Mouse (Mus musculus): ENCODE measurements at regions not wholly inside any gene's neighbourhood (a gene's known extent, or its start where the extent isn't known, plus 50 kb on each side); places are given as distances from the start of the nearest gene placed in this dataset.

DNA sequence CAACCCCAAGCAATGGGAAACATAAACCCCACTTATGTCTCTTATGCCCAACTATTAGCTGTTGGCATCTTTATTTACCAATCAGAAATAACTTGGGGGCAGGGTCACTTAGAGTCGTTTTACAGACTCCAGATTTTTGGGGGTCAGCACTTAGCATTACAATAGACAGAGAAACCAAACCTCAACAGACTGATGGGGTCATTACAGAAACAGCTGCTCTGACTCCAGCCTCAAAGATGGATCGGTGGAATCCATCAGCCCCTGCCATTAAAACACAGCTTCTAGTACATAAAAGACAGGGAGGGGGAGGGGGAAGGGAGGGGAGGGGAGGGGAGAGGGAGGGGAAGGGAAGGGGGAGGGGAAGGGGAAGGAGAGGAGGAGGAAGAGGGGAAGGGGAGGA is 69.9 kb upstream of the Gm47985 start:
- ATAC-seq (replicated peaks; ENCODE audit: low FRiP score, poor library complexity, severe bottlenecking) = no peak

DNA sequence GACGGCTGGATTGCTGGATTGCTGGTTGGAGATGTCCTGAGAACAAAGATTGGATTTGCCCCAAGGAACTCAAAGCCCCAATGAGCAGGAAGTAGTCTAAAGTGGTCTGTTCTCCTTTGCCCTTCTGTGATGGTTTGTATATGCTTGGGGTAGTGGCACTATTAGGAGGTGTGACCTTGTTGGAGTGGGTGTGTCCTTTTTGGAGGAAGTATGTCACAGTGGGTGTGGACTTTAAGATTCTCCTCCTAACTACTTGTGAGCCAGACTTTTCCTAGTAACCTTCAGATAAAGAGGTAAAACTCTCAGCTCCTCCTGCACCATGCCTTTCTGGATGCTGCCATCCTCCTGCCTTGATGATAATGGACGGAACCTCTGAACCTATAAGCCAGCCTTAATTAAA is 69.1 kb upstream of the Gm47985 start:
- ATAC-seq (replicated peaks; ENCODE audit: low FRiP score, poor library complexity, severe bottlenecking) = peak; percentile 93

DNA sequence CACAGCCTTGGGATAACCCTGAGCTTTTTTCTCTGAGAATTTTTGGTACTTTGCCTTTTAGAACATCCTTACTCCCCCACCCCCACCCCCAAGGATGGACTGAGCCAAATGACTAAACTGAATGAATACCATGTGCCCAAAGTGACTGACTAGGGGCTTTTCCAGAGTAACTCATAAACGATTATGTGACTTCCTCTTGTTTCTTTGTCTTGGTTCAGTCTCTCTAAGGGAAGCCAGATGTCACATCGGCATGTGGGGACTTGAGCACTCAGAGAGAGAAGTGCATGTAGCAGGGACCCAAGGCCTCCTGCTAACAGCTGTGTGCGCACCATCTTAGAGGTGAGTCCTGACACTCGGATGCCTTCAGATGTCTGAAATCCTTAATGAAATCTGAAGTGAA is 63.8 kb upstream of the Gm47985 start:
- ATAC-seq (replicated peaks; ENCODE audit: low FRiP score, poor library complexity, severe bottlenecking) = no peak

DNA sequence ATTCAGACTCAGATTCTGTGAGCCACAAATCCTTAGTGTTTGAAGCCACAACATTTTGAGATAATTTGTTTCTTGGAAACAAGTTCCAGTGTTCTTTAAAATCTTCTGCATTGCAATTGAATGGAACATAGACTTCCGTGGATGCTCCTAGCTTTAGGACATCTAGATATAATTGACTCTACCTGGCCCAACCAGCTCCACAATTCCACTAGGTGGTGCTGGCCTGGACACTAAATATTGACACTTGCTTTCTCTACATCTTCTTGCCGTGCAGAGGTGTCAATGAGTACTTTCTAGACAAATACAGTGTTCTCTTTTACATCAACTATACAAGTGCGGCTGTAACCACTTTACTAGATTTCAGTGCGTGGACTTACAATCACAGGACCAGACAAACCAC is 63.4 kb upstream of the Gm47985 start:
- ATAC-seq (replicated peaks; ENCODE audit: low FRiP score, poor library complexity, severe bottlenecking) = peak; percentile 56

DNA sequence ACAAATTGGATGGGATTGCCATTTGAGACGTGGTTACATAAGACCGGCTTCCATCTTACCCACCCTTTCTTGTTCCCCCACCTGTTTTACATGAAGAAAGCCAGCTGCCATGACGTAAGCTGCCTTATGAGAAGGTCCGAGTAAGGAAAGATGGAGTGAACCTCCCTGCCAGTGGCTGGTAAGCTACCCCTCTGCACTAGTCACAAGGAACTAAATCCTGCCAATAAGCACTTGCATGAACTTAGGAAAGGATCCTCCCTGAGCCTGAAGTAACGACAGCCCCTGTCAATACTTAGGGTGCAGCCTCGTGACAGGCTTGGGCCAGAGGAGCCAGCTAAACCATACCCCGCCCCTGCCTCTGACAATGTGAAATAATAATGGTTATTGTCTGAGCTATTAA is 62.8 kb upstream of the Gm47985 start:
- no peak for ATAC-seq (replicated peaks; ENCODE audit: low FRiP score, poor library complexity, severe bottlenecking)

DNA sequence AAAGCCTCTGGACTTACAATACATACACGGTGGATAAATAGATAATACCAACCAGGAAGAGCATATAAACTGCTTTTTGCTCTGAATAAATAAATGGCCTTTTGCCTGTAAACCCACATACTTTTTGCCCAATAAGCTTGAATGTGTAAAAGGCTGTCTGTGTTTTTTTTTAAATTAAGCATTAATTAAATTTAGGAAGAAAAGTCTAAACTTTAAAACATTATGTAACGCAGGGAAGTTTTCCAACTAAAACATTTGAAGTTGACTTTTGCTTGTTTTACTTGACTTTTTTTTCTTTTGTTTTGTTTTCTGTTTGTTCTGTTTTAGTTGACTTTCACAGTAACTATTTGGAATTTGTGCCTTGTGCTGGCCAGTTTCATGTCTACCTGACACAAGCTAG is 60.7 kb upstream of the Gm47985 start:
- ATAC-seq (replicated peaks; ENCODE audit: low FRiP score, poor library complexity, severe bottlenecking) = no peak

DNA sequence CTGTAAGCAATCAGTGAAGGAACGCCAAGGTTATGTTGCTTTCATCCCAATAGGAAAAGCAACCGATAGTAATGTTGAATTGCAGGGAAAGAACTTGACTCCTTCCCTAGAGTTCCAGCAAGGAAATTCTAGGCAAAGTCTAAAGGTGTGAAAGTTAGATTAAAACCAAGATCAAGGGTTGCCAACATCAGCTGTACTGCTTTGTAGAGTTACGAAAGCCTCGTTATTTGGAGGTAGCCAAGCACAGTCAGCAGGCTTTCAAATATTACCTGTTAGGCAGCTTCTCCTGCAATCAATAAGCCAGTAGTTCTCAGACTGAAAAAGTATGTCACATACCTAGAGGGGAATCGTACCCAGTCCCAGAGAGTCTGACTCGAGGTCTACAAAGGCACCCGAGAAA is 58.4 kb upstream of the Gm47985 start:
- ATAC-seq (replicated peaks; ENCODE audit: low FRiP score, poor library complexity, severe bottlenecking) = no peak

DNA sequence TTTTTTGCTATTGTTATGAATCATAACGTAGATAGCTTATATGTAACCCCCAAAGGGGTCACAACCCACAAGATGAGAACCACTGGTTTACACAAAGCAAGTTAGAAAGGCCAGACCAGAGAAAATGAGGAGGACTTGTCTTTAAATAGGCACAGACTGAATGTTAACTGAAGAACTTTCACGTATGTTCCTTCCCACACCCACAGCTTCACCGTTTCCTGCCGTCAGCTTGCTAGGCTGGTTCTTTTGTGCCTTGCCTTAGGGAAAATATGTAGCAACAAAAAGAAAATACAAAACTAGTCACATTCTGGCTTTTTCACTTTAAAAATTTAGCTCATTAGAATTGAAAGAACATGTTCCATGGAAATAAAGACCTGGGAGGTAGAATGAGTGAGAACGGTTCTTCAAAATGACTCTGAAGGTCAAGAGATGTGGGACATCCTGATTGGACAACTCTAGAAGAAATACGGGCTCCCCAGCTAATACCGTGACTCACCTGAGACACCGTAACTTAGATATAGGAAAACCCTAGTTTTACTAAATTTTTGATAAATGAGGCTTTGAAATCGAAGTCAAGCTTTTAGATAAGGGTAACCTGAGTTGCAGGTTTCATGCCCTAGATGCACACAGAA is 57.2 kb upstream of the Gm47985 start:
- ATAC-seq (replicated peaks; ENCODE audit: low FRiP score, poor library complexity, severe bottlenecking) = no peak

DNA sequence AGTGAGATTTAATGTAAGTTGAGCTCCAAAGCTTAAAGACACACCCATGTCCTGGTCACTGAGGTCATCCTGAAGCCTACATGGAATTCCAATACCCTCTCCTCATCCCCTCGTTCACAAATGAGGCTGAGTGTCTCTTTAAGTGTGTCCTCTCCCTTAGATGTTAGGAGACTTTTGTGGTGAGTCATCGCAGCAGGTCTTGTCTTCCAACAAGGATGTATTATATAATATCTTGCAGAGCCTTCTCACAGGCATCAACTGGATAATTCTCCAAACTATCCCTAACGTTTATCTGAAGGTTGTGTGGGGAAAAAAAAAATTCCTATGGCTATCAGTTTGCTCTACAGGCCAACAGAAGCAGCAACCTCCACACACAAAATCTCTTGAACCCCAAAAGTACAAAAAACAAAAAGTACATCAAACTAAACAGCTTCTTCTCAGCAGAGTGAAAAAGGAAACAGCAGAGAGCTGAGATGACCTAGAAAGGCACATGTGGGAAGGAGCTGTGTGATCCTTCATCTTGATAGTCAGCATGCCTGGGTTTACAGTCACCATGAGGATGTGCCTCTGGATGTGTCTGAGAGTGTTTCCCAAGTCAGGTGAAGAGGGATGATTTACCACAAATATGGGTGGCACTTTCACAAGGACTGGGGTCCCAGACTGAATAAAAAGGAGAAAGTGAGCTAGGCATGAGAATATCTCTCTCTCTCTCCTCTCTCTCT is 56.4 kb upstream of the Gm47985 start:
- ATAC-seq (replicated peaks; ENCODE audit: low FRiP score, poor library complexity, severe bottlenecking) = 0 out of 2 replicates have a peak, but pooled peaks have one; percentile 13

DNA sequence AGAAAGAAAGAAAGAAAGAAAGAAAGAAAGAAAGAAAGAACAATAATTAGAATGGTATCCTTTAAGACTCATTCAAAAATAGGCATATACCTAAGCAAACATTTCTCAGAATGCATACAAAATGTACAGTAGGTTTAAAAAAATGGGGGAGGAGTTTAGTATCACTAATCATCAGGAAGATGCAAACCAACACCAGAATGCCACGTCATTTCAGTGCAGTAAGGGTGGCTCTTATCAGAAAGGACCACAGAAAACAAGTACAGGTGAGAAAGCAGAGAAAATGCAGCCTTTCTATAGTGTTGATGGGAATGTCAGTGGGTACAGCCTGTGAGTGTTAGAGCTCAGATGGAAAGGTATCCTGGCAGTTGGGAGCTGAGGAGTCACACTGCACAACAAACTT is 55.6 kb upstream of the Gm47985 start:
- ATAC-seq (replicated peaks; ENCODE audit: low FRiP score, poor library complexity, severe bottlenecking) = peak; percentile 83

DNA sequence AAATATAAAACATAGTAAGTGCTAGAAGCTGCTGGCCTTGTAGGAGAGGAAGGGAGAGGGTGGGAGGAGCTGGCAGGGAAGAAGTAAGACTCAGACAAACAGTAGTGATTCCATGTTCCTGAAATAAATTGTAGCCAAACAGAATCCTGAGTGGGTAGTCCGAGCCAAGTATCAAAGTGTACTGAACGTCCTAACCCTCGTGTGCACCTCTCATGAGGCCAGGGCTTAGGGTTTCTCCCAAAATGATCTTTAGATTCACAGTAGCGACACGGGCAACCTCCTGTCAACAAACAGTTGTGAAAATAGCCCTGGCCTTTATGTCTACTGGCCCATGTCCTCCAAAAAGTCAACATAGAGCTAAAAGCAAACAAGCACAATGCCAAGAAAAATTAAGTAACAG is 54.3 kb upstream of the Gm47985 start:
- ATAC-seq (replicated peaks; ENCODE audit: low FRiP score, poor library complexity, severe bottlenecking) = no peak

DNA sequence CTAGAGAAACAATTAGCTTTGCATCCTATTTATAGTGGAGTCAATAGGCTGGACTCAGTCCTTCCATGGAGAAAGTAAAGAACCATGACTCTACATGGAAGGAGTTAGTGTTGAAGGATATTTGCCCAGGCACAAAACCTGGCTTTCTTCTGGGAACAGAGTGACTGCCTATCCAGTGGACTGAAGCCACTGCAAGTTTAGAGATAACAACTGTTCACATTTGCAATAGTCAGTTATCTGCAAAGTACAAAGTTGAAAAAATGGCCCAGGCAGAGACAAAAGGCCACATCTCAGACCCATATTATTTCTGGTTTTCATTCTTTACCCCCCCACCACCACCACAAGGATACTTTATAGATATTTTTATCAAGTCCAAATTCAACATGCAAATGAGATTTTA is 53.4 kb upstream of the Gm47985 start:
- ATAC-seq (replicated peaks; ENCODE audit: low FRiP score, poor library complexity, severe bottlenecking) = no peak

DNA sequence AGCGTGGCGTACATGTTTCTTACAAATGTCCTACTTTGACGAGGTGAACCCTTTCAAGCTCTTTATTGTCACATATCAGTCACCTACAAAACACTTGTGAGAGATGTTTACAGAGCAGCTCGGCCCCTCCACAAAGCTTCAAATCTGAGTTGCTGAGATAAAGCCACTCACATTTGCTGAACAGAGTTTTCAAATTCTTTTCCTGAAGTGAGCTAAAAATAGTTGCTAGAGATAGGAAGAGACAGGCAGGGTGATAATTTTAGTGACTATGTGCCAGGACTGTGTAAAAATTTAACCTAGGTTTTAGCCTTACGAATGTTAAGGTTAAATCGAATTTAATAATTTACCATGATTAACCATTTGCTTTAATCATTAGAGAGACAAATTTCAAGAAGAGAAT is 52.3 kb upstream of the Gm47985 start:
- no peak for ATAC-seq (replicated peaks; ENCODE audit: low FRiP score, poor library complexity, severe bottlenecking)

DNA sequence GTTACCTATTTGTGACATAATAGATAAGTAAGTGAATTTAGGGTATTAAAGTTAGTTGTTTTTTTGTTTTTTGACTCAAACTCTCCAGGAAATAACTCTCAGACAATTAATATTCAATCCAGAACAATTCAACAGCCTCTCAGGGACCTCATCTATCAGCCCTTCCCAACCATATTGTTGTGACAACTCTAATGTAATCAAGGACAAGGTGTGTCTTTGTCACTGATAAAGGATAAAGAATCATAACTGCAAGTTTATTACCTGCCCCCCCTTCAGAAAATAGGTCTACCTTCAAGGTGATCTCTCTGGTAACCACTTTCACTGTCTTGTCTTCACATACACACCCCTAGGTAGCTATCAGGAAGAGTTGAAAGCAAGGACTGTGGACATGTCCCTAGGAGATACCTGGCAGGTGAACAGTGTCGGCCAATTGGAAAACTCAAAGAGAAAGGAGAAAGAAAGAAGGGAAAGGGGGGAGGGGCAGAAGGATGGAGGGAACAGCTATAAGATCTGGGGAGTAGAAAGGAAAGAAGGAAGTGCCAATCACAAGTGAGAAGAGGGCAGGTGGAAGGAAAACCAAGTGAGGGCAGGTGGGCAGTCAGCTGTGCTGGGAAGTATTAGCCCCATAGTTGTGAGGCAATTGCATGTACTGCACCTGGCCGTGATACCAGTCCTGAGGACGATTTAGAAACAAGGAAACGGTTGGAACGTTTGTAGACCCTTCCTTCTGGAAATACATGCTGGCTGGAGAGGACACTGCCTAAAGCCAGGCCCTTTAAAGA is 51.3 kb upstream of the Gm47985 start:
- ATAC-seq (replicated peaks; ENCODE audit: low FRiP score, poor library complexity, severe bottlenecking) = no peak

DNA sequence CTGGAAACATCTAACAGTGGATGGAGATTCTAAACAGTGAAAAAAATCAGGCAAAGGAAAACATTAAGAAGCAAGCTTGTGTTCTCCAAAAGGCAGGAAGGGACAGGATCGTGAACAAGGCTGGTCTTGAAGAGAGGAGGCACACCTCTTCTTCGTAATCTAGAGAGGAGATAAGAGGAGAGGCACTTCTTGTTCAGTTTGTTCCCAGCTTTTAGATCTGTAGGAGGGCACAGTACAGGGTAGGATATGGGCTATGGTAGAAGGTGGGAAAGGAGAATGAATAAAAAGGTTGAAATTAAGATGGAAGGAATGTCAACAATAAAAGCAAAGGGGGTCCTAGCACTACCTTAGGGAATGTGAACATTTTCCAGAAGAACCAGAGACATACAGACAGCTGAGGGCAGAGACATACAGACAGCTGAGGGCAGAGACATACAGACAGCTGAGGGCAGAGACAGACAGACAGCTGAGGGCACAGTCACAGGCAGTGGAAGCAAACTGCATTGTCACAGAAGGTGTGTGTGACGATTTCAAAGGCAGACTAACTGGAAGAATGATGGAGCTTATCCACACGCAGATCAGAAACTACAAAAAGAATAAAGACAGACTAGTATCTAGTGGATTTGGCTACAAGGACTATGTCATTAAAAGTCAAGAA is 50.6 kb upstream of the Gm47985 start:
- ATAC-seq (replicated peaks; ENCODE audit: low FRiP score, poor library complexity, severe bottlenecking) = peak; percentile 46; the same call in 1 of the 2 replicates

All from erythroid progenitor cell, adult 5-6 weeks (primary cell).